Comparison of ENCODE assay signal across 8 mouse cellular contexts in genomic region chr15:86007690-86008121, GRCm38 (mm10). TPM values are rescaled to one million over a fixed set of nuclear protein-coding genes. Genes with fewer than 3 reads are reported as not detected.
DNase-seq lines count a peak whose midpoint lies in the region.

No protein-coding gene starts in this region.

- peak; percentile 40 to 62 for DNase-seq in lung, adult 18-20 months
- DNase-seq in lung, postnatal 14 days = no peak
- DNase-seq in embryo, embryonic 10.5 days (ENCODE audit: low spot score) = peak; percentile 66
- peak; percentile 73 for DNase-seq in induced T-regulatory cell, adult 2 months (ENCODE audit: low read depth)
- DNase-seq in lung, postnatal 4 days = peak; percentile 36 to 47
- DNase-seq in adrenal gland, postnatal 25 days = no peak
- DNase-seq in urinary bladder, adult 2 months (ENCODE audit: low spot score) = no peak
- no peak for DNase-seq in retina, embryonic 14.5 days (ENCODE audit: low spot score)

RNA-seq across cellular contexts. Expression of gene Celsr1, which starts 25.9 kb away (rescaled TPM):
- total RNA-seq in adrenal gland, postnatal 25 days (2021) = 6.9 and 8.7 TPM in 2 replicates
- 0.80 and 1.0 TPM in 2 replicates for polyA plus RNA-seq in urinary bladder, adult 2 months (2012; rRNA removed)

RNA-seq across cellular contexts. Expression of gene Gramd4, which starts 49.8 kb away (rescaled TPM):
- total RNA-seq in adrenal gland, postnatal 25 days (2021) = 10.1 and 17.4 TPM in 2 replicates
- 13.2 and 17.5 TPM in 2 replicates for polyA plus RNA-seq in urinary bladder, adult 2 months (2012; rRNA removed)

Comparison
In these comparisons a context has a peak if more than half of its experiments do, and no peak if none do; other contexts are left out.
1. DNase-seq: peak in lung, adult 18-20 months (2 of 2), embryo, embryonic 10.5 days (single experiment), induced T-regulatory cell, adult 2 months (single experiment) and lung, postnatal 4 days (2 of 2); none in lung, postnatal 14 days (single experiment), adrenal gland, postnatal 25 days (single experiment), urinary bladder, adult 2 months (single experiment) and retina, embryonic 14.5 days (single experiment).